Mouse (Mus musculus) CH12.LX (cell line): ENCODE measurements around the gene 9130204L05Rik.

ENCODE experiments used
- CTCF ChIP-seq, 2 experiments: IDR thresholded peaks in 1 of 2; conservative IDR thresholded peaks in 1 of 2; 2 replicates each; pipeline ENCODE4 v1.5.1; 2011 to 2012; ENCODE audit warnings: low read depth in 2 of 2, low read length in 2 of 2, improper control_type of control experiment in 1 of 2, inconsistent platforms in 1 of 2, mild to moderate bottlenecking in 1 of 2, moderate library complexity in 1 of 2
- EP300 ChIP-seq: IDR thresholded peaks from 2 replicates; pipeline ENCODE4 v1.6.1; 2011; ENCODE audit warnings: low read length, improper control_type of control experiment
- MAX ChIP-seq: IDR thresholded peaks from 2 replicates; pipeline ENCODE4 v1.6.1; 2011; ENCODE audit warnings: low read length, improper control_type of control experiment
- MEF2A ChIP-seq: IDR thresholded peaks from 2 replicates; pipeline ENCODE4 v1.6.1; 2014; ENCODE audit warnings: low read depth, mild to moderate bottlenecking, inconsistent platforms, low read length, improper control_type of control experiment, borderline replicate concordance
- MXI1 ChIP-seq: IDR thresholded peaks from 2 replicates; pipeline ENCODE4 v1.6.1; 2011; ENCODE audit warnings: mild to moderate bottlenecking, low read depth, low read length, improper control_type of control experiment
- NRF1 ChIP-seq: IDR thresholded peaks from 2 replicates; pipeline ENCODE4 v1.6.1; 2014; ENCODE audit warnings: low read depth, mild to moderate bottlenecking, inconsistent platforms, low read length, improper control_type of control experiment, moderate library complexity
- PAX5 ChIP-seq: IDR thresholded peaks from 2 replicates; pipeline ENCODE4 v1.6.1; 2012; ENCODE audit warnings: low read length, inconsistent platforms, mixed read lengths
- POLR2A ChIP-seq: IDR thresholded peaks from 2 replicates; pipeline ENCODE4 v1.6.1; 2011; ENCODE audit warnings: low read depth, mild to moderate bottlenecking, improper control_type of control experiment, low read length
- POLR2AphosphoS2 ChIP-seq: IDR thresholded peaks from 2 replicates; pipeline ENCODE4 v1.6.1; 2011; ENCODE audit warnings: low read depth, low read length, improper control_type of control experiment
- RAD21 ChIP-seq: IDR thresholded peaks from 2 replicates; pipeline ENCODE4 v1.6.1; 2011; ENCODE audit warnings: low read depth, mild to moderate bottlenecking, low read length, improper control_type of control experiment, moderate library complexity
- RCOR1 ChIP-seq: conservative IDR thresholded peaks from 2 replicates; pipeline ENCODE4 v1.6.1; 2012; ENCODE audit warnings: low read depth, mild to moderate bottlenecking, inconsistent platforms, low read length, improper control_type of control experiment
- TCF12 ChIP-seq: IDR thresholded peaks from 2 replicates; pipeline ENCODE4 v1.6.1; 2014; ENCODE audit warnings: low read depth, mild to moderate bottlenecking, inconsistent platforms, low read length, improper control_type of control experiment
- USF1 ChIP-seq: IDR thresholded peaks from 2 replicates; pipeline ENCODE4 v1.6.1; 2014; ENCODE audit warnings: low read depth, mild to moderate bottlenecking, inconsistent platforms, low read length, improper control_type of control experiment

- no peak for TF ChIP-seq MEF2A
- TF ChIP-seq PAX5: no peak
- TF ChIP-seq MAX: no peak
- TF ChIP-seq TCF12: no peak
- no peak for TF ChIP-seq CTCF (conservative IDR thresholded peaks at IDR 0.05 in 1 of 2, IDR thresholded peaks at IDR 0.05 in 1 of 2; ENCODE audit: low read depth in 2 of 2, low read length in 2 of 2)
- TF ChIP-seq POLR2AphosphoS2: no peak
- no peak for TF ChIP-seq POLR2A
- no peak for TF ChIP-seq USF1
- no peak for TF ChIP-seq RAD21
- no peak for TF ChIP-seq EP300
- no peak for TF ChIP-seq NRF1
- TF ChIP-seq MXI1: no peak
- no peak for TF ChIP-seq RCOR1
Measured at GRCm38 (mm10) chr3:91108696-91109095, 18.1 kb upstream of the 9130204L05Rik start.
